Mouse (Mus musculus) left cerebral cortex, postnatal 14 days (tissue): ENCODE measurements around the gene Arhgef6. TPM values are rescaled to one million over a fixed set of nuclear protein-coding genes. Genes with fewer than 3 reads are reported as not detected.
A peak's percentile ranks its signal among the peaks of the same experiment; 100 is the strongest.

Experiments used
- DNase-seq, 2 experiments: peaks; one replicate each; pipeline ENCODE4 v3.0.0; 2021 to 2022; ENCODE audit warnings: low spot score in 2 of 2, mixed read lengths in 1 of 2
- intact Hi-C: fragments of 180-260 bp; cut with DNase I; formaldehyde crosslinking; loops from one replicate; pipeline ENCODE4 v1.15.1; 2025
- total RNA-seq, 2 experiments: library from RNA; stranded (reverse); gene quantifications; 2 replicates each; pipeline ENCODE4 v1.2.3; 2021

Gene Arhgef6
- total RNA-seq, 2 experiments from 2014 or later, result 10.0 to 12.9 TPM

DNA sequence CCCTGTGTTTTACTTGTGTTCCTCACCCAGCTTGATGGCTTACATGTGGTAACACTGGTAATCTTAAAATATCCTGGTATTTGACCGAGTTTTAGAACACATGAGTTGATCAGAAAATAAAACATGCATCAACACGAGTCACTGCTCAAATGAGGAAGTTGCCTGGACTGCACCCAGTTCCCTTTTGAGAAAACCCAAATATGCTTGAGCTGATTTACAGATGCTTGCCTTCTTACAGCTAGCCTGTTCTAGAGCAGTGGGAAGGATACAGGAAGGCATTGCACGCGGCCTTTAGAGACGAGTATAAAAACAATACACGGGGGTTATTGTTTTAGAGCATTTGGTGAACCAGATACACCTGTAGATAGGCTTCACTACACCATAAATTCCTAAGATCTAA, 31.8 kb downstream of the Arhgef6 start:
- intact Hi-C loops, result no loop called here
- DNase-seq, result no peak

GRCm38 (mm10) chrX:57304784-57305287, 33.7 kb downstream of the Arhgef6 start:
- no peak for DNase-seq

GRCm38 (mm10) chrX:57303188-57303878, 35.2 kb downstream of the Arhgef6 start:
- intact Hi-C loops, result no loop called here

More at GRCm38 (mm10) chrX:57304784-57305287, 33.7 kb downstream of the Arhgef6 start:
- intact Hi-C loops, result no loop called here

GRCm38 (mm10) chrX:57298946-57299345, 39.6 kb downstream of the Arhgef6 start:
- intact Hi-C loops, result no loop called here
- no peak for DNase-seq

More at GRCm38 (mm10) chrX:57303188-57303878, 35.2 kb downstream of the Arhgef6 start:
- DNase-seq, result peak in 1 of 2 experiments; percentile 15

DNA sequence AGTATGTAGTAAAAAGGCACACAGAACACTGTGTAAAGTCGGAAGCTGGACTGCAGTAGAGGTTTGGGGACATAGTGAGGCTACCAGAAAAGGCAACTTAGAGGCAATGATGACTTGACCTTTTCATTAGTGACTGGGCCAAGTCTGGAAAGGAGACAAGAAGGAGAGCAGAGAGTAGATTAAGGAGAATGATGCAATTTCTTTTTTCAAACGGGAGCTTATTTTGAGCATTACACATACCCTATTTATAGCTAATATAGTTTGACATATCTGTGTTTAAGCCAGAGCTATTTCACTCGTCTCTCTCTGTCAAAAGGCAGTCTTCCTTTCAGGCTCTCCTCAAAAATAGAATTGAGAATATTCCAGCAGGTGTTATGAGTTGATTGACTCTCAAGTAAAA, 50.1 kb downstream of the Arhgef6 start:
- intact Hi-C loops, result no loop called here
- no peak for DNase-seq

- intact Hi-C loops, result no loop called here
- DNase-seq, result no peak
Observed at GRCm38 (mm10) chrX:57286281-57286680, 52.2 kb downstream of the Arhgef6 start.

DNA sequence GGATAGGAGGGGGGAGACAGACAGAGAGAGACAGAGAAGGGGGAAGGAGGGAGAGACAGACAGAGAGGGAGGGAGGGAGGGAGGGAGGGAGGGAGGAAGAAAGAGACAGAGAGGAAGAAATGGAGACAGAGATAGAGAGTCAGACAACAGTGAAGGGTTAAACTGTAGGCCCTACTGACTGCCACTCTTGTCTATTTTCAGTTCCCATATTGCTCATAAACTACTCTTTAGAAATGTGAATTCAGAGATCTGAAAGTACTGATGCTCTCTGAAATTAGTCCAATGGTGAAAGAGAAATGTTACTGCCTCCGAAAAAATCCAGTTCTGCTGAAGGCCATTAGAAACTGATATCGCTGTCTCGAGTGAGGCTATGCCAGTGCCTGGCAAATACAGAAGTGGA, 56.3 kb downstream of the Arhgef6 start:
- intact Hi-C loops, result no loop called here
- no peak for DNase-seq

- no peak for DNase-seq
- intact Hi-C loops, result no loop called here
Observed at GRCm38 (mm10) chrX:57277560-57278335, 60.8 kb downstream of the Arhgef6 start.

GRCm38 (mm10) chrX:57263515-57263914, 75.0 kb downstream of the Arhgef6 start:
- no peak for DNase-seq
- intact Hi-C loops, result no loop called here

DNA sequence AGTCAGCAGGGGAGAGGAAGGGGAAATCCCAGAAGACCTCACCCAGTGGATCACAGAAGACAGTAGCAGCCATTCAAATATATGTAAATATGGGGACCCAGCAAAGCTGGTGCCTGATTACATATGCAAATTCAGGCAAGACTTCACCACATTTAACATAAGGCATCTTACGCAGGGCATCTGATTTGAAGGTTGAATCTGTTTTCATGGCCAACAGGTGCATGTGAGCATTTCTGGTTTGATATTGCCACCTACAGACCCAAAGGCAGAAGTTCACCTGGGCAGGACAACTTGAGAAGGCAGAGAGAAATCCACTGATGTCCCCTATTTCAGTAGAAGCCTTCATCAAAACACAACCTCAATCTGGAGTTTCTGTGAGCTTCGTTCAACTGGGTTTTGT, 77.8 kb downstream of the Arhgef6 start:
- peak; percentile 16 to 22 for DNase-seq
- intact Hi-C loops, result no loop called here

- DNase-seq, result no peak
Observed at GRCm38 (mm10) chrX:57253329-57254055, 85.0 kb downstream of the Arhgef6 start.

GRCm38 (mm10) chrX:57238572-57238971, 100.0 kb downstream of the Arhgef6 start:
- intact Hi-C loops, result no loop called here
- DNase-seq, result no peak

More at GRCm38 (mm10) chrX:57253329-57254055, 85.0 kb downstream of the Arhgef6 start:
- intact Hi-C loops, result no loop called here

DNA sequence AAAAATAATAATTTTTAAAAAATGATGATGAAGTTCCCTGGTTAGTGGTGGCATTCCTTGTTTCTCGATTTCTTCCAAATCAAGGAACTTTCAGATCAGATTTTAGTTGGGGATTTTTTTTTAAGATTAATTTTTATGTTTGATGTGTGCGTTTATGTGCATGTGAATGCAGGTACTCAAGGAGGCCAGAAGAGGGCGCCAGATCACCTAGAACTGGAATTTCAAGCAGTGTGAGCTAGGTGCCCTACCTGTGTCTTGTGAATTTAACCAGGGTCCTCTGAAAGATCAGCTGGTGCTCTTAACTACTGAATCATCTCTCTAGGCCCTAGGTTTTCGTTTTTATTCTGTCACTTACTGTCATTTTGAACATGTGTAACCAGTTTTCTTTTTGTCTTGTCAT, 102.5 kb downstream of the Arhgef6 start:
- no peak for DNase-seq
- intact Hi-C loops, result no loop called here

- peak; percentile 11 to 18 for DNase-seq
- intact Hi-C loops, result no loop called here
Observed at GRCm38 (mm10) chrX:57233596-57233995, 104.9 kb downstream of the Arhgef6 start.

DNA sequence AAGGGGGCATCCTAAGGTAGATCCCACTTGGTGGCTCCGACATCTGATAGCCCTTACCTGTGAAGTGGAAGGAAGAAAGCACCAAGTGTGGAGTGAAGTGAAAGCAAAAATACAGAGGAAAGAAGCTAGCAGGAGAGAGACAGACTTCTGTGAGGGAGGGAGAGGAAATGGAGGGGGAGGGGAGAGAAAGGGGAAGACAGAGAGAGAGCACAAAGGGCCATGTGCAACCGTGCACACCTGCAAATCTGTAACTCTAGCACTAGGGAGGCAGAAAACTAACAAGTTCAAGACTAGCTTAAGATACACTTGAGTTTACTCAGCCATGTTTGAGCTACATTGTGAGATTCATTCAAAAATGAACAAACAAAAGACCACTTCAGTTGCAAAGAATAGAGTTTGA, 110.4 kb downstream of the Arhgef6 start:
- no peak for DNase-seq
- intact Hi-C loops, result no loop called here

DNA sequence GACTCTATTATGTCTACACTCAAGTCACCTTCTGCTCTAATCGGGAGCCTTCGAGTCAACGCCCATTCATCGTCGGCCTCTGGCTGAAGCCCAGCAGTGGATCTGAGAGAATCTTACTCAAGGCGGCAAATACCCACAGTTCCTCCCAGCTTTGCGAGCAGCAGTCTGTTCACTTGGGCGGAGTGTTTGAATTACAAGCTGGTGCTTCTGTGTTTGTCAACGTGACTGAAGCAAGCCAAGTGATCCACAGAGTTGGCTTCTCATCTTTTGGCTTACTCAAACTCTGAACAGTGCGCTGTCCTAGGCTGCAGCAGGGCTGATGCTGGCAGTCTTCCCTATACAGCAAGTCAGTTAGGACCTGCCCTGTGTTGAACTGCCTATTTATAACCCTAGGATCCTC, 115.2 kb downstream of the Arhgef6 start:
- intact Hi-C loops, result no loop called here
- DNase-seq, result peak in 1 of 2 experiments; percentile 3

DNA sequence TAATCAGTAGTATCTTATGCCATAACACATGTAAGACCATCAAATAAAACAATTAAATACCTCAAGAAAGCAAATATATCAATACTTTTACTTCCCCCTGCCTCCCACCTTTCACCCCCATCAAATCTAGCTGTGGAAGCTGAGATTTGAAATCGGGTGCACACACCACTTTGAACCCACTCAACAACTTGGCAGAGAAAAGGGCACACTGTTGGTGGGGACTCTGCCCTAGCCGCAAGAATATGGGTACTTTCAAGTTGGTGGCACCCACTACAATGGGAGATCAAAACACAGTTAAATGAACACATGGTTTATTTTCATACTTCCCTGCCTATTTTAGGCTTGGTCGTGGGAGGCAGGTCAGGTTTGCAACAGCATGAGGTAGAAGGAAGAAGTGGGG, 116.6 kb downstream of the Arhgef6 start:
- no peak for DNase-seq
- intact Hi-C loops, result no loop called here

- intact Hi-C loops, result no loop called here
- DNase-seq, result no peak
Observed at GRCm38 (mm10) chrX:57219563-57219962, 119.0 kb downstream of the Arhgef6 start.

DNA sequence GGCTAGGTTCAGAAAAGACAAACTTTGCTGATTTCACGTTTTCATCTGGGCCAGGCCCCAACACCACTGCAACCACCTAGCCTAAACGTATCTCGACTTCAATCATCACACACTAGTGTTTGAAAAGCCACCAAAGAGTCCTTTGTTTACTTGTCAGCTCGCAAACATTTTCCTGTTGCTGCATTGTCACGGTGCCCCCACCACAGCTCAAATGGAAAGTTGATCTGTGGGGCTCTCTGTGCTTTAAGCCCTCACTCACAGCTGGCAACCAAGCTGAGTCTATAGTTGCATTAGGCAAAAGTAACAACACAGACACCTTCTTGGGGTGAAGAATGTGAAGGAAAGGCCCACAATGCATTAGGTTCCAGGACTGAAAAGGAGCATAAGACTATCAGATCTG, 122.3 kb downstream of the Arhgef6 start:
- DNase-seq, result no peak
- intact Hi-C loops, result no loop called here

- no peak for DNase-seq
- intact Hi-C loops, result no loop called here
Observed at GRCm38 (mm10) chrX:57215495-57215894, 123.0 kb downstream of the Arhgef6 start.
